In genomic region chr13:116987284-116987683, GRCm38 (mm10) we compare ENCODE assay signal across 15 mouse cellular contexts.
"Had no signal": no experiment of that assay in that cellular context is flagged by ENCODE, and none has a peak within 500 bp of the region (broad histone marks: within the 10 kb centered on the region; RNA-seq: fewer than 3 reads in every experiment).

No protein-coding gene starts in this region.

- DNase-seq: kidney, adult 11 months; kidney, adult 9 months; kidney, postnatal 36 days; layer of hippocampus, adult 9-11 months; layer of hippocampus, postnatal 36 days; liver, embryonic 13.5 days; lung, postnatal 4 days; right cerebral cortex, postnatal 14 days; thymus, adult 2 months; thymus, postnatal 25 days had no signal

- H3K27ac ChIP-seq: kidney, postnatal 0 days; limb, embryonic 15.5 days; liver, embryonic 13.5 days; midbrain, embryonic 12.5 days; stomach, embryonic 15.5 days had no signal

- H3K4me3 ChIP-seq: limb, embryonic 15.5 days; liver, embryonic 13.5 days; midbrain, embryonic 12.5 days; stomach, embryonic 15.5 days had no signal

- H3K27me3 ChIP-seq: limb, embryonic 15.5 days; liver, embryonic 13.5 days; midbrain, embryonic 12.5 days; stomach, embryonic 15.5 days had no signal

- ATAC-seq: midbrain, embryonic 16.5 days had no signal

- H3K36me3 ChIP-seq: limb, embryonic 15.5 days; liver, embryonic 13.5 days; midbrain, embryonic 12.5 days; stomach, embryonic 15.5 days had no signal

- H3K4me2 ChIP-seq: limb, embryonic 15.5 days; liver, embryonic 13.5 days; midbrain, embryonic 12.5 days; stomach, embryonic 15.5 days had no signal

- H3K9me3 ChIP-seq: limb, embryonic 15.5 days; liver, embryonic 13.5 days; midbrain, embryonic 12.5 days; stomach, embryonic 15.5 days had no signal

- H3K4me1 ChIP-seq: limb, embryonic 15.5 days; liver, embryonic 13.5 days; stomach, embryonic 15.5 days had no signal

- H3K9ac ChIP-seq: limb, embryonic 15.5 days; liver, embryonic 13.5 days; midbrain, embryonic 12.5 days; stomach, embryonic 15.5 days had no signal
